Mouse (Mus musculus) MEL-GATA-1-ER (cell line): ENCODE measurements around the gene Tbl3.

Experiments
- DNase-seq: peaks from one replicate; pipeline ENCODE4 v3.0.0-alpha.2; 2012; ENCODE audit warnings: low read depth; ENCODE audit errors: extremely low read depth

Tbl3 gene

GRCm38 (mm10) chr17:24706982-24707800 is at the start of gene Tbl3:
Gene Tbl3 (minus strand): TSS chr17:24707660.
- peak; percentile 82 for DNase-seq

- DNase-seq = no peak
These were observed 45.2 kb upstream of the Tbl3 start, which contains the start of gene Hs3st6 for GRCm38 (mm10) chr17:24752415-24753394. Gene Hs3st6 (plus strand): TSS chr17:24752988.

GRCm38 (mm10) chr17:24751528-24751927 is 44.1 kb upstream of the Tbl3 start:
- no peak for DNase-seq

- no peak for DNase-seq
These were observed 39.5 kb upstream of the Tbl3 start for GRCm38 (mm10) chr17:24746986-24747385.

- DNase-seq = peak; percentile 61
These were observed 38.4 kb upstream of the Tbl3 start for GRCm38 (mm10) chr17:24745526-24746497.

- DNase-seq = no peak
These were observed 36.9 kb upstream of the Tbl3 start for GRCm38 (mm10) chr17:24744381-24744780.

- DNase-seq = no peak
These were observed 36.4 kb upstream of the Tbl3 start for GRCm38 (mm10) chr17:24743896-24744295.

GRCm38 (mm10) chr17:24742307-24742706 is 34.8 kb upstream of the Tbl3 start:
- no peak for DNase-seq

GRCm38 (mm10) chr17:24739926-24740325 is 32.5 kb upstream of the Tbl3 start:
- DNase-seq = no peak

GRCm38 (mm10) chr17:24738238-24738637 is 30.8 kb upstream of the Tbl3 start:
- DNase-seq = no peak

- no peak for DNase-seq
These were observed 29.8 kb upstream of the Tbl3 start for GRCm38 (mm10) chr17:24737135-24737810.

- DNase-seq = peak; percentile 97
These were observed 29.0 kb upstream of the Tbl3 start, which contains the start of gene Msrb1 for GRCm38 (mm10) chr17:24736330-24737051. Gene Msrb1 (plus strand): TSS chr17:24736642.

GRCm38 (mm10) chr17:24735446-24735845 is 28.0 kb upstream of the Tbl3 start:
- DNase-seq = no peak

- DNase-seq = no peak
These were observed 27.1 kb upstream of the Tbl3 start for GRCm38 (mm10) chr17:24734513-24734912.

GRCm38 (mm10) chr17:24733434-24734050 is 26.1 kb upstream of the Tbl3 start:
- no peak for DNase-seq

- no peak for DNase-seq
These were observed 24.9 kb upstream of the Tbl3 start for GRCm38 (mm10) chr17:24732233-24732935.

GRCm38 (mm10) chr17:24730787-24731186 is 23.3 kb upstream of the Tbl3 start:
- DNase-seq = no peak

- DNase-seq = no peak
These were observed 21.6 kb upstream of the Tbl3 start for GRCm38 (mm10) chr17:24729067-24729466.
